Mouse (Mus musculus) forebrain, embryonic 14.5 days (tissue): ENCODE measurements around the gene Mamdc4. TPM values are rescaled to one million over a fixed set of nuclear protein-coding genes. Genes with fewer than 3 reads are reported as not detected.

Experiments
- ATAC-seq: fragments of 200-750 bp; cut with Nextera tagmentation; 2 replicates; pipeline ENCODE4 v1.8.0; 2017; ENCODE audit warnings: mild to moderate bottlenecking, moderate library complexity
- DNase-seq: peaks from one replicate; pipeline ENCODE4 v3.0.0-alpha.2; 2015; ENCODE audit warnings: low spot score
- H3K27ac ChIP-seq: fragments of 300-500 bp; sonication (generic); 2 replicates; pipeline ENCODE4 v1.5.1; 2014; ENCODE audit warnings: low read depth, mild to moderate bottlenecking, control low read depth, low read length, moderate library complexity
- H3K27me3 ChIP-seq: fragments of 300-500 bp; sonication (generic); replicated peaks from 2 replicates; pipeline ENCODE4 v1.6.1; 2014; ENCODE audit warnings: low read length, control low read depth, mixed read lengths; ENCODE audit not compliant: control insufficient read depth, insufficient read depth
- H3K36me3 ChIP-seq: fragments of 300-500 bp; sonication (generic); 2 replicates; pipeline ENCODE4 v1.6.1; 2014; ENCODE audit warnings: low read length, control low read depth; ENCODE audit not compliant: control insufficient read depth, insufficient read depth
- H3K4me1 ChIP-seq: fragments of 300-500 bp; sonication (generic); 2 replicates; pipeline ENCODE4 v1.6.1; 2014; ENCODE audit warnings: antibody characterized with exemption, low read length, control low read depth; ENCODE audit not compliant: control insufficient read depth, insufficient read depth
- H3K4me2 ChIP-seq: fragments of 300-500 bp; sonication (generic); 2 replicates; pipeline ENCODE4 v1.6.1; 2014; ENCODE audit warnings: mild to moderate bottlenecking, control low read depth, low read length
- H3K4me3 ChIP-seq: fragments of 300-500 bp; sonication (generic); 2 replicates; pipeline ENCODE4 v1.5.1; 2014; ENCODE audit warnings: low read depth, low read length, control low read depth
- H3K9ac ChIP-seq: fragments of 300-500 bp; sonication (generic); 2 replicates; pipeline ENCODE4 v1.6.1; 2014; ENCODE audit warnings: mild to moderate bottlenecking, low read length, control low read depth, moderate library complexity
- H3K9me3 ChIP-seq: fragments of 300-500 bp; sonication (generic); replicated peaks from 2 replicates; pipeline ENCODE4 v1.6.1; 2016; ENCODE audit warnings: low read length, control low read depth, mixed read lengths; ENCODE audit not compliant: control insufficient read depth
- WGBS: fragments of 180-500 bp; shearing (Covaris S2); extraction: QIAGEN DNeasy Blood & Tissue Kit; methylation state at CpG from one replicate; pipeline ENCODE4 v1.1.7; 2014; 5-methylcytosine and 5-hydroxymethylcytosine counted together
- polyA plus RNA-seq: library from polyadenylated mRNA; unstranded; fragments of >200 nt; fragmentation: Nextera tagmentation; extraction: Ambion mirVana; gene quantifications from 2 replicates; pipeline ENCODE4 v1.2.1, GENCODE M21; 2014

Gene Mamdc4
- 0.84 and 2.2 TPM in 2 replicates for polyA plus RNA-seq

DNA sequence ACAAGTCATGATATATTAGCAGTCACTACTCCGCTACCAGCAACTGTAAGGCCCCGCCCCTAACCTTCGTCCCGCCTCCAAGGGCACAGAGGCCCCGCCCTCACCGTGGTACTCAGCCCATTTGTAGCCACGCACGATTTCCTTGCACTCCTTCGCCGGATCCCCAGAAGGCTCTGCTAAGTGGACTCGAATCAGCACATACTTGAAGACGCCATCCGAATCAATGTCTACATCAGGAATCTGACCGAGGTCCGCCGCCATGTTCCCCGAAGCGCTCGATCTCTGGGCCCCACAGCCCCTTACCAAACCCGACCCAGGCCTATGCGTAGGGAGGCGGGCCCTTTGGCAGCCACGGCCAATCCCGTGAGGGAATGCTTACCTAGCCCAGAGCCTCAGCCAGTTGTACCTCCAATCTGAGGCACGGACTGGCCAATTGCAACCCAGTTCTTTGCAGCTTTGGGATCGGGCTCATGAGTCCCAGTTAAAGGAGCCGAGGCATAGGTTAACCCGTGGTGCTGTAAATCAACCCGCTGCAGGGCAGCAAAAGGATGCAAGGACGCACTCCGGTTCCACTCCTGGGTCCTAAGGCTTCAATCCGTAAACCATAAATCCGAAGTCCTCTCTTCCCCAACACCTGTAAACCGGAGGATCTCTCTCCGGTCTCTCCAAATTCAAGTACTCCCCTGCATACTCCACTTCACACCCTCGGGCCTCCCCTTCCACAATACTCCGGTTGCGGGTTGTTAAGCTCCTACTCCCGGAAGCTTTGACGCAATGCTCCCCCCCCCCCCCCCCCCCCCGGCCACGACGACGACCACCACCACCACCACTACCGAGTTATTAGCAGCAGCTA lies at the start of gene Mamdc4, which contains the start of gene Phpt1:
Gene Mamdc4 (minus strand): TSS at position 267 of the 853 bp plus-strand sequence.
Gene Phpt1 (minus strand): TSS at position 646 of the 853 bp plus-strand sequence.
- Histone ChIP-seq H3K27ac (peak within 1 kb of the TSS; percentile 87), H3K27me3 (peaks cover 40% of the 10 kb centered on the region), H3K9me3 (no peaks in the 10 kb centered on the region), H3K4me1 (peaks cover 18% of the 10 kb centered on the region), H3K9ac (peak within 1 kb of the TSS; percentile 66), H3K4me2 (peak within 1 kb of the TSS; percentile 81), H3K4me3 (peak within 1 kb of the TSS; percentile 51), H3K36me3 (peaks cover 11% of the 10 kb centered on the region)
- under 1% methylated on average over 44 of the region's 45 CpGs for WGBS
- ATAC-seq: peak; percentile 99
- DNase-seq: peak; percentile 99

- Histone ChIP-seq H3K9ac (peak within 1 kb of the TSS; percentile 67), H3K9me3 (no peaks in the 10 kb centered on the region), H3K27me3 (peaks cover 15% of the 10 kb centered on the region), H3K27ac (no peak within 1 kb of the TSS), H3K36me3 (no peaks in the 10 kb centered on the region), H3K4me3 (peak within 1 kb of the TSS; percentile 36), H3K4me1 (peaks cover 7% of the 10 kb centered on the region; the same call in 1 of the 2 replicates), H3K4me2 (peak within 1 kb of the TSS; percentile 67)
- DNase-seq (peak; percentile 82), ATAC-seq (peak; percentile 93)
- WGBS: 5% methylated on average over 34 of the region's 34 CpGs
Observed at GRCm38 (mm10) chr2:25621229-25622200, 46.9 kb upstream of the Mamdc4 start, which contains the start of gene Tmem141. Gene Tmem141 (minus strand): TSS chr2:25622005.

DNA sequence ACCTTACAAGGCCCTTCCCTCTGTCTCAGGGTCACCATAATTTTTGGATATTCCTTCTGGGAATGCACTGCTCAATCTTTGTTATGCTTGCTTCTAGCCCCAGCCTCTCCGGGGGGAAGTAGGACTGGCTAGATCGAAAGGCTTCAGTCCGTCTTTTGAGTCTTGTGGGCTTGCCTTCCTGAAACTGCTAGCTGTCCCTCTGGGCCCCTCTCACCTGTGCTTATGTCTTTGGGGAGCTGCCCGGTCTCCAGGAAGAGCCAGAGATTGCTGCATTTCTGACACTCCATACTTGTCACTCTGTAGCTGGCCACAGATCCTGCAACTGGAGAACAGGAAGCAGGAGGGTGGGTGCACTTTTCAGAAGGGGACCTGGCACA lies 46.2 kb upstream of the Mamdc4 start:
- no peaks in the 10 kb centered on the region for H3K9me3 ChIP-seq
- WGBS: 85% methylated on average over 4 of the region's 4 CpGs
- peaks cover 7% of the 10 kb centered on the region; the same call in 1 of the 2 replicates for H3K4me1 ChIP-seq
- no peak for DNase-seq
- H3K9ac ChIP-seq: peak overlapping the region; percentile 13; the same call in 1 of the 2 replicates
- H3K27me3 ChIP-seq: peaks cover 22% of the 10 kb centered on the region
- H3K36me3 ChIP-seq: no peaks in the 10 kb centered on the region
- 0 out of 2 replicates have a peak, but pooled peaks have one; percentile 3 for ATAC-seq
- H3K27ac ChIP-seq: no peak overlapping the region
- H3K4me2 ChIP-seq: peak overlapping the region; percentile 67; the same call in 1 of the 2 replicates
- H3K4me3 ChIP-seq: no peak overlapping the region

GRCm38 (mm10) chr2:25620386-25620785 lies 45.7 kb upstream of the Mamdc4 start:
- Histone ChIP-seq H3K9me3 (no peaks in the 10 kb centered on the region), H3K27ac (no peak overlapping the region), H3K9ac (no peak overlapping the region), H3K4me3 (no peak overlapping the region), H3K4me1 (peaks cover 7% of the 10 kb centered on the region; the same call in 1 of the 2 replicates), H3K4me2 (no peak overlapping the region), H3K27me3 (peaks cover 26% of the 10 kb centered on the region), H3K36me3 (no peaks in the 10 kb centered on the region)
- WGBS: 84% methylated on average over 6 of the region's 6 CpGs
- DNase-seq (no peak), ATAC-seq (no peak)

DNA sequence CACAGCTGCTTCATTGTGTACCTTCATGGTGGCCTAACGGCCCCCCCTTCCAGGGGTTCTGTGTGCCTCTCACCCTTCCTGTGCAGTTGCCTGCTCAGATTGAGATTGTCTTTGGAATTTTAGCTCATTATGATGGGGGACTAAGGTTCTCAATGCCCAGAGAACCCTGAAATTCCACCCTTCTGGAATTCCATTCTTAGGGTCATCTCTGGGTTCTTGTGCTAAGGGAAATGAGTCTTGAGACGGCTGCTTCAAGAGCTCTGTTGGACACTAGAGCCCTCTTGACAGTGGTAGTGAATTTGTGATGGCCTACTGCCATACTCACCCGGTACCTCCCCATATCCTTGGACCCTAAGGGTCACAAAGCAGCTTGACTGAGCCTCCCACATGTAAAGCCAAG lies 42.9 kb upstream of the Mamdc4 start, which contains the start of gene Ccdc183:
Gene Ccdc183 (minus strand): TSS at position 101 of the 400 bp plus-strand sequence.
- H3K27me3 ChIP-seq: peaks cover 29% of the 10 kb centered on the region
- no peaks in the 10 kb centered on the region for H3K9me3 ChIP-seq
- no peak for DNase-seq
- no peaks in the 10 kb centered on the region for H3K36me3 ChIP-seq
- H3K4me3 ChIP-seq: no peak within 1 kb of the TSS
- no peak within 1 kb of the TSS for H3K4me2 ChIP-seq
- H3K4me1 ChIP-seq: peaks cover 7% of the 10 kb centered on the region; the same call in 1 of the 2 replicates
- no peak for ATAC-seq
- no peak within 1 kb of the TSS for H3K27ac ChIP-seq
- H3K9ac ChIP-seq: no peak within 1 kb of the TSS
- WGBS: 79% methylated on average over 3 of the region's 3 CpGs

GRCm38 (mm10) chr2:25616398-25616797 lies 41.8 kb upstream of the Mamdc4 start:
- H3K27me3 ChIP-seq: peaks cover 29% of the 10 kb centered on the region
- no peak overlapping the region for H3K4me3 ChIP-seq
- H3K4me1 ChIP-seq: peaks cover 4% of the 10 kb centered on the region; the same call in 1 of the 2 replicates
- no peak overlapping the region for H3K27ac ChIP-seq
- no peaks in the 10 kb centered on the region for H3K36me3 ChIP-seq
- no peak overlapping the region for H3K4me2 ChIP-seq
- H3K9ac ChIP-seq: no peak overlapping the region
- no peak for ATAC-seq
- 19% methylated on average over 20 of the region's 22 CpGs for WGBS
- no peaks in the 10 kb centered on the region for H3K9me3 ChIP-seq
- DNase-seq: no peak

DNA sequence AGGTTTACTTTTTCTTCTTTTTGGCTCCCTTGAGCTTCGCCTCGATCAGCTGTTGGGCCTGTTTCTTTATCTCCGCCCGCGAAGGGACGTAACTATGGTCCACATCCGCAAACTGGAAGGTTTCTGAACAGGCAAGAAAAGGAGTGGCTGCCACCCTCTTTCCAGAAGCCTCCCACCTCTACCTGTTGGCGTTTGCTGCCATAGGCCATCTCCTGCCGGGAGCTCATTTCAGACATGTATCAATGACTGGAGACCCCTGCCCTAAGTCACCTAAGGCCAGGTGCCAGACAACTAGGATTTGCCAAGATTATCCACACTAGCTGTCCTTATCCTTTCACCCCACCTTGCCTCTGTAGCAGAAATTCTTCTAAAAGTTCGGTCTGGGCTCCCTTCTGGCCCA lies 34.0 kb upstream of the Mamdc4 start:
- Histone ChIP-seq H3K9ac (peak overlapping the region; percentile 96), H3K9me3 (no peaks in the 10 kb centered on the region), H3K4me2 (peak overlapping the region; percentile 60), H3K4me1 (peaks cover 14% of the 10 kb centered on the region), H3K27ac (peak overlapping the region; percentile 50; the same call in 1 of the 2 replicates), H3K4me3 (peak overlapping the region; percentile 100), H3K36me3 (no peaks in the 10 kb centered on the region), H3K27me3 (no peaks in the 10 kb centered on the region)
- 79% methylated on average over 10 of the region's 10 CpGs for WGBS
- DNase-seq: no peak
- ATAC-seq: no peak; the same call in 1 of the 2 replicates
